22 mouse cellular contexts compared by ENCODE assay signal in genomic region chr7:138748442-138748841, GRCm38 (mm10).
DNase-seq lines count a peak whose midpoint lies in the region; ATAC-seq and TF ChIP-seq lines count a peak whose summit lies in the region.
"Had no signal": no experiment of that assay in that cellular context is flagged by ENCODE, and none has a peak within 500 bp of the region (broad histone marks: within the 10 kb centered on the region; RNA-seq: fewer than 3 reads in every experiment).

No protein-coding gene starts in this region.

- H3K27ac ChIP-seq in heart, postnatal 0 days (ENCODE audit: low read depth), result no peak overlapping the region
- no peak overlapping the region for H3K27ac ChIP-seq in heart, embryonic 11.5 days (ENCODE audit: low read depth, low read length)
- no peak overlapping the region for H3K27ac ChIP-seq in intestine, postnatal 0 days (ENCODE audit: low read depth, low read length)
- H3K27ac ChIP-seq in cerebellum, adult 2 months (ENCODE audit: insufficient read depth, low read length), result no peak overlapping the region
- H3K27ac ChIP-seq: embryonic facial prominence, embryonic 12.5 days; embryonic facial prominence, embryonic 15.5 days; forebrain, embryonic 10.5 days; forebrain, embryonic 12.5 days had no signal

- TF ChIP-seq EP300 in heart, postnatal 0 days (IDR thresholded peaks at IDR 0.05; ENCODE audit: low read depth), result no peak

- 30% methylated on average over 2 of the region's 2 CpGs for WGBS in heart, postnatal 0 days
- WGBS in heart, embryonic 11.5 days (ENCODE audit: insufficient replicate concordance), result 48% methylated on average over 2 of the region's 2 CpGs
- 73% methylated on average over 2 of the region's 2 CpGs for WGBS in intestine, postnatal 0 days
- 67% methylated on average over 2 of the region's 2 CpGs for WGBS in cerebellum, adult 2 months

- no peak overlapping the region for H3K9ac ChIP-seq in heart, postnatal 0 days (replicated peaks; ENCODE audit: low read depth, low read length)
- H3K9ac ChIP-seq in heart, embryonic 11.5 days (ENCODE audit: low read depth, low read length), result no peak overlapping the region
- no peak overlapping the region for H3K9ac ChIP-seq in intestine, postnatal 0 days (ENCODE audit: low read depth, low read length)
- H3K9ac ChIP-seq: embryonic facial prominence, embryonic 12.5 days; embryonic facial prominence, embryonic 15.5 days; forebrain, embryonic 12.5 days had no signal

- TF ChIP-seq POLR2A in myocyte (IDR thresholded peaks at IDR 0.05; ENCODE audit: insufficient read length, low read depth), result no peak
- no peak for TF ChIP-seq POLR2A in cerebellum, adult 2 months (IDR thresholded peaks at IDR 0.05; ENCODE audit: borderline replicate concordance, insufficient read depth, low read length)

- H3K36me3 ChIP-seq in heart, postnatal 0 days (replicated peaks; ENCODE audit: control insufficient read depth, insufficient read depth, low read length), result no peaks in the 10 kb centered on the region
- H3K36me3 ChIP-seq in heart, embryonic 11.5 days (ENCODE audit: control insufficient read depth, insufficient read depth, low read length), result no peaks in the 10 kb centered on the region
- H3K36me3 ChIP-seq in myocyte (ENCODE audit: control insufficient read depth, insufficient read depth), result no peaks in the 10 kb centered on the region
- H3K36me3 ChIP-seq in intestine, postnatal 0 days (ENCODE audit: control insufficient read depth, insufficient read depth), result no peaks in the 10 kb centered on the region
- H3K36me3 ChIP-seq: embryonic facial prominence, embryonic 12.5 days; embryonic facial prominence, embryonic 15.5 days; forebrain, embryonic 10.5 days; forebrain, embryonic 12.5 days had no signal

- H3K4me1 ChIP-seq in heart, postnatal 0 days (ENCODE audit: control insufficient read depth, insufficient read depth), result peaks cover 5% of the 10 kb centered on the region
- peaks cover 7% of the 10 kb centered on the region; the same call in 1 of the 2 replicates for H3K4me1 ChIP-seq in heart, embryonic 11.5 days (ENCODE audit: control insufficient read depth, insufficient read depth, low read length)
- H3K4me1 ChIP-seq in intestine, postnatal 0 days (replicated peaks; ENCODE audit: control insufficient read depth, insufficient read depth, low read length), result no peaks in the 10 kb centered on the region
- H3K4me1 ChIP-seq in cerebellum, adult 2 months (ENCODE audit: control insufficient read depth, insufficient read depth, low read length), result no peaks in the 10 kb centered on the region; the same call in 1 of the 2 replicates
- H3K4me1 ChIP-seq: embryonic facial prominence, embryonic 12.5 days; embryonic facial prominence, embryonic 15.5 days; forebrain, embryonic 12.5 days had no signal

- no peak overlapping the region for H3ac ChIP-seq in myocyte (ENCODE audit: control insufficient read depth, insufficient read length)

- H3K4me2 ChIP-seq in heart, postnatal 0 days (ENCODE audit: low read depth, low read length), result no peak overlapping the region
- no peak overlapping the region; the same call in 1 of the 2 replicates for H3K4me2 ChIP-seq in heart, embryonic 11.5 days
- H3K4me2 ChIP-seq in myocyte (ENCODE audit: low read depth), result no peak overlapping the region
- H3K4me2 ChIP-seq in intestine, postnatal 0 days (replicated peaks; ENCODE audit: low read depth), result no peak overlapping the region
- H3K4me2 ChIP-seq: embryonic facial prominence, embryonic 12.5 days; embryonic facial prominence, embryonic 15.5 days; forebrain, embryonic 12.5 days had no signal

- no peak for ATAC-seq in heart, postnatal 0 days (ENCODE audit: insufficient read depth, low read depth)
- ATAC-seq in heart, embryonic 11.5 days (replicated peaks; ENCODE audit: insufficient number of reproducible peaks, low FRiP score, low TSS enrichment), result no peak
- no peak for ATAC-seq in intestine, postnatal 0 days
- ATAC-seq: forebrain, embryonic 14.5 days; forebrain, embryonic 16.5 days had no signal

- no peaks in the 10 kb centered on the region for H3K27me3 ChIP-seq in heart, postnatal 0 days (ENCODE audit: control insufficient read depth, insufficient read depth, low read length)
- no peaks in the 10 kb centered on the region for H3K27me3 ChIP-seq in heart, embryonic 11.5 days (ENCODE audit: control insufficient read depth, insufficient read depth, low read length)
- no peaks in the 10 kb centered on the region for H3K27me3 ChIP-seq in myocyte (ENCODE audit: control insufficient read depth, insufficient read depth, insufficient read length)
- H3K27me3 ChIP-seq in intestine, postnatal 0 days (replicated peaks; ENCODE audit: control insufficient read depth, insufficient read depth, low read length), result no peaks in the 10 kb centered on the region
- no peaks in the 10 kb centered on the region for H3K27me3 ChIP-seq in cerebellum, adult 2 months (ENCODE audit: control insufficient read depth, insufficient read depth, low read length)
- H3K27me3 ChIP-seq: embryonic facial prominence, embryonic 12.5 days; embryonic facial prominence, embryonic 15.5 days; forebrain, embryonic 12.5 days had no signal

- no peaks in the 10 kb centered on the region for H3K79me2 ChIP-seq in myocyte (ENCODE audit: control insufficient read depth, insufficient read depth)

- no peaks in the 10 kb centered on the region for H3K9me3 ChIP-seq in heart, postnatal 0 days (replicated peaks; ENCODE audit: control insufficient read depth, low read length)
- no peaks in the 10 kb centered on the region for H3K9me3 ChIP-seq in heart, embryonic 11.5 days (replicated peaks; ENCODE audit: control insufficient read depth, low read length)
- no peaks in the 10 kb centered on the region for H3K9me3 ChIP-seq in intestine, postnatal 0 days (ENCODE audit: control insufficient read depth)
- H3K9me3 ChIP-seq: embryonic facial prominence, embryonic 12.5 days; embryonic facial prominence, embryonic 15.5 days; forebrain, embryonic 10.5 days; forebrain, embryonic 12.5 days had no signal

- H3K4me3 ChIP-seq in heart, postnatal 0 days (ENCODE audit: low read depth, low read length), result no peak overlapping the region
- no peak overlapping the region for H3K4me3 ChIP-seq in heart, embryonic 11.5 days (ENCODE audit: low read depth, low read length)
- H3K4me3 ChIP-seq in myocyte, result no peak overlapping the region
- H3K4me3 ChIP-seq in intestine, postnatal 0 days (ENCODE audit: low read depth, low read length), result no peak overlapping the region
- no peak overlapping the region for H3K4me3 ChIP-seq in cerebellum, adult 2 months (replicated peaks; ENCODE audit: insufficient read depth, low read depth, low read length)
- H3K4me3 ChIP-seq: embryonic facial prominence, embryonic 12.5 days; embryonic facial prominence, embryonic 15.5 days; erythroblast, embryonic 14.5 days; forebrain, embryonic 10.5 days; forebrain, embryonic 12.5 days had no signal

- TF ChIP-seq CTCF in heart, postnatal 0 days (IDR thresholded peaks at IDR 0.05; ENCODE audit: low read depth), result no peak
- no peak for TF ChIP-seq CTCF in intestine, postnatal 0 days (IDR thresholded peaks at IDR 0.05; ENCODE audit: low read depth)
- no peak for TF ChIP-seq CTCF in cerebellum, adult 2 months (IDR thresholded peaks at IDR 0.05; ENCODE audit: borderline replicate concordance, insufficient read depth, low read depth, low read length)

- peak; percentile 15 for DNase-seq in heart, postnatal 0 days (ENCODE audit: low spot score)
- peak; percentile 33 for DNase-seq in brain, adult 2 months (ENCODE audit: low read depth, low spot score)
- no peak for DNase-seq in cerebellum, adult 2 months
- DNase-seq: adrenal gland, adult 2 months; adrenal gland, postnatal 10 days; adrenal gland, postnatal 25 days; cerebellum, adult 11-12 months; cerebellum, adult 8-10 months; cerebellum, adult 9-11 months; cerebellum, postnatal 14 days; cerebellum, postnatal 36 days; embryo, embryonic 11 days had no signal

TF ChIP-seq in myocyte, 11 proteins besides CTCF, POLR2A, EP300 and RAD21:
- TF ChIP-seq MYOD1 (IDR thresholded peaks at IDR 0.05; ENCODE audit: control insufficient read depth in 1 of 3, insufficient read length in 2 of 3, low read depth in 2 of 3), result peak in 2 of 3 experiments; percentile 56 to 72
- TF ChIP-seq TCF12 (IDR thresholded peaks at IDR 0.05; ENCODE audit: insufficient read depth, poor library complexity, severe bottlenecking), result no peak
- TF ChIP-seq MYOG (IDR thresholded peaks at IDR 0.05; ENCODE audit: control insufficient read depth in 1 of 3, insufficient read depth in 1 of 3, insufficient read length in 2 of 3, low read depth in 2 of 3), result peak in 2 of 3 experiments; percentile 41 to 61

Comparison
In these comparisons a context has a peak if more than half of its experiments do, and no peak if none do; other contexts are left out.
1. DNase-seq: peak in heart, postnatal 0 days (single experiment) and brain, adult 2 months (single experiment); none in cerebellum, adult 2 months (0 of 2).